Mouse (Mus musculus) gastrocnemius, postnatal 14 days (tissue): Measurements from ENCODE around the gene Gm28308. TPM values are rescaled to one million over a fixed set of nuclear protein-coding genes. Genes with fewer than 3 reads are reported as not detected.

Experiments used
- DNase-seq: peaks from one replicate; pipeline ENCODE4 v3.0.0; 2021; ENCODE audit warnings: mixed read lengths
- intact Hi-C: fragments of 180-260 bp; cut with DNase I; formaldehyde crosslinking; loops from one replicate; pipeline ENCODE4 v1.15.1; 2025; ENCODE audit warnings: low total_unique reads
- total RNA-seq, 2 experiments: library from RNA; stranded (reverse); gene quantifications; 2 replicates each; pipeline ENCODE4 v1.2.3; 2021

Gm28308 gene
- total RNA-seq, 2 experiments from 2014 or later, result 0.51 TPM; not detected in 1

- intact Hi-C loops, result no loop called here
- DNase-seq, result peak; percentile 71
Observed at GRCm38 (mm10) chr6:52234428-52235140, 21.4 kb upstream of the Gm28308 start.

GRCm38 (mm10) chr6:52233546-52234427, 20.6 kb upstream of the Gm28308 start:
- intact Hi-C loops, result no loop called here
- peak; percentile 87 for DNase-seq

GRCm38 (mm10) chr6:52232984-52233545, 19.9 kb upstream of the Gm28308 start:
- intact Hi-C loops, result no loop called here
- DNase-seq, result peak; percentile 35

- DNase-seq, result peak; percentile 67
- intact Hi-C loops, result no loop called here
Observed at GRCm38 (mm10) chr6:52232568-52232965, 19.4 kb upstream of the Gm28308 start.

GRCm38 (mm10) chr6:52231885-52232567, 18.9 kb upstream of the Gm28308 start:
- intact Hi-C loops, result no loop called here
- no peak for DNase-seq

- intact Hi-C loops, result no loop called here
- peak; percentile 61 for DNase-seq
Observed at GRCm38 (mm10) chr6:52230516-52231165, 17.5 kb upstream of the Gm28308 start, which contains the start of gene Hoxa9. Hoxa9 (minus strand) TSS chr6:52231089.

GRCm38 (mm10) chr6:52229558-52230416, 16.6 kb upstream of the Gm28308 start:
- intact Hi-C loops, result loop anchor here (5.0 kb wide), 1 partner anchor 1057 kb away; no protein-coding TSS in a partner anchor
- no peak for DNase-seq

- no peak for DNase-seq
- intact Hi-C loops, result loop anchor here (5.0 kb wide), 1 partner anchor 1056 kb away; no protein-coding TSS in a partner anchor
Observed at GRCm38 (mm10) chr6:52228475-52229465, 15.6 kb upstream of the Gm28308 start.

GRCm38 (mm10) chr6:52227470-52228222, 14.5 kb upstream of the Gm28308 start:
- intact Hi-C loops, result loop anchor here (5.0 kb wide), 1 partner anchor 1055 kb away; no protein-coding TSS in a partner anchor

GRCm38 (mm10) chr6:52226569-52227257, 13.6 kb upstream of the Gm28308 start:
- intact Hi-C loops, result loop anchor here (5.0 kb wide), 1 partner anchor 1054 kb away; no protein-coding TSS in a partner anchor
- DNase-seq, result no peak

More at GRCm38 (mm10) chr6:52227470-52228222, 14.5 kb upstream of the Gm28308 start:
- no peak for DNase-seq

- peak; percentile 90 for DNase-seq
- intact Hi-C loops, result loop anchor here (5.0 kb wide), 1 partner anchor 1054 kb away; no protein-coding TSS in a partner anchor
Observed at GRCm38 (mm10) chr6:52225612-52226568, 12.8 kb upstream of the Gm28308 start.

- intact Hi-C loops, result loop anchor here (5.0 kb wide), 2 partner anchors 638 to 1053 kb away; no protein-coding TSS in a partner anchor
Observed at GRCm38 (mm10) chr6:52224895-52225611, 11.9 kb upstream of the Gm28308 start.

GRCm38 (mm10) chr6:52223939-52224760, 11.0 kb upstream of the Gm28308 start:
- no peak for DNase-seq

More at GRCm38 (mm10) chr6:52224895-52225611, 11.9 kb upstream of the Gm28308 start:
- no peak for DNase-seq

More at GRCm38 (mm10) chr6:52223939-52224760, 11.0 kb upstream of the Gm28308 start:
- intact Hi-C loops, result loop anchor here (5.0 kb wide), 1 partner anchor 637 kb away; no protein-coding TSS in a partner anchor
